Mouse (Mus musculus) kidney, adult 2 months (tissue): Measurements from ENCODE around the gene Vdr. TPM values are rescaled to one million over a fixed set of nuclear protein-coding genes. Genes with fewer than 3 reads are reported as not detected.
A peak's percentile ranks its signal among the peaks of the same experiment; 100 is the strongest.

Experiments
- DNase-seq: peaks from one replicate; pipeline ENCODE4 v3.0.0; 2021
- H3K27ac ChIP-seq: fragments of 200-500 bp; 2 replicates; pipeline ENCODE4 v1.5.1; 2012; ENCODE audit warnings: low read depth, low read length, control low read depth, inconsistent platforms; ENCODE audit not compliant: insufficient read depth
- H3K27me3 ChIP-seq: fragments of 200-500 bp; replicated peaks from 2 replicates; pipeline ENCODE4 v1.6.1; 2012; ENCODE audit warnings: mild to moderate bottlenecking, moderate library complexity, low read length, inconsistent platforms; ENCODE audit not compliant: control insufficient read depth, insufficient read depth
- H3K36me3 ChIP-seq: fragments of 200-500 bp; 2 replicates; pipeline ENCODE4 v1.6.1; 2012; ENCODE audit warnings: mild to moderate bottlenecking, moderate library complexity, low read length, inconsistent platforms; ENCODE audit not compliant: control insufficient read depth, insufficient read depth
- H3K4me1 ChIP-seq: fragments of 200-500 bp; 2 replicates; pipeline ENCODE4 v1.6.1; 2011; ENCODE audit warnings: low read length; ENCODE audit not compliant: control insufficient read depth, insufficient read depth
- H3K4me3 ChIP-seq: fragments of 200-500 bp; 2 replicates; pipeline ENCODE4 v1.5.1; 2011; ENCODE audit warnings: mild to moderate bottlenecking, low read depth, low read length, control low read depth; ENCODE audit not compliant: insufficient read depth
- CTCF ChIP-seq: fragments of 200-500 bp; conservative IDR thresholded peaks from 2 replicates; pipeline ENCODE4 v1.5.1; 2011; ENCODE audit warnings: low read depth, mild to moderate bottlenecking, control low read depth, low read length, moderate library complexity, mixed read lengths; ENCODE audit not compliant: insufficient read depth, insufficient read length
- POLR2A ChIP-seq: fragments of 200-500 bp; IDR thresholded peaks from one replicate; pipeline ENCODE4 v1.6.1; 2011; ENCODE audit warnings: low read depth, low read length, control low read depth
- WGBS: fragments of 180-500 bp; shearing (Covaris S2); methylation state at CpG from one replicate; pipeline ENCODE4 v1.1.7; 2018; 5-methylcytosine and 5-hydroxymethylcytosine counted together
- polyA plus RNA-seq: library from polyadenylated mRNA; depleted of rRNA; stranded (reverse); fragments of >200 nt; gene quantifications from 2 replicates; pipeline ENCODE4 v1.2.3, GENCODE M21; 2012

Vdr gene
- polyA plus RNA-seq, 1 experiment = 96.6 TPM

DNA sequence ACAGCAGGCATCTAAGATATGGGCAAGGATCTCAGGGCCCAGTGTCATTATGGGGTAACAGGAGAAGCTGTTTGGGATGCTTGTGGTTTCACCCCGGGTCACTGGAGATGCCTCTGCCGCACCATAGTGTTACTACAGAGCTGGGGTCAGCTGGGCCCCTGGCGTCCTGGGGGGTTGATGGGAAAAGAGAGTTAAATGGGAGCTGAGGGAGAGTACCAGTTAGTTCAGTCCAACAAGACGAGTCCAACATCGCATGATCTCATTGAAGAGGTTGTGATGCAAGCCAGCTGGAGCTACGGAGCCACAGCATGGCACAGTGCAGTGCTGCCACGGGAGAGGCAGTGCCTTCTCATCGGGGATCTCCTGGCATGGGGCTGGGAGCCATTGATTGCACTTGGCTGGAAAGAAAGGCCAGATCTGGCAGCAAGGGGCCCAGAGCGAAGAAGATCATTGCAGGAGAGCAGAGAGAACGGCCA is 22.9 kb downstream of the Vdr start:
- Histone ChIP-seq H3K36me3 (peaks cover 7% of the 10 kb centered on the region), H3K4me3 (no peak overlapping the region), H3K27me3 (no peaks in the 10 kb centered on the region), H3K27ac (no peak overlapping the region), H3K4me1 (peaks cover 26% of the 10 kb centered on the region)
- TF ChIP-seq CTCF (no peak), POLR2A (no peak)
- WGBS = 73% methylated on average over 10 of the region's 10 CpGs
- no peak for DNase-seq

DNA sequence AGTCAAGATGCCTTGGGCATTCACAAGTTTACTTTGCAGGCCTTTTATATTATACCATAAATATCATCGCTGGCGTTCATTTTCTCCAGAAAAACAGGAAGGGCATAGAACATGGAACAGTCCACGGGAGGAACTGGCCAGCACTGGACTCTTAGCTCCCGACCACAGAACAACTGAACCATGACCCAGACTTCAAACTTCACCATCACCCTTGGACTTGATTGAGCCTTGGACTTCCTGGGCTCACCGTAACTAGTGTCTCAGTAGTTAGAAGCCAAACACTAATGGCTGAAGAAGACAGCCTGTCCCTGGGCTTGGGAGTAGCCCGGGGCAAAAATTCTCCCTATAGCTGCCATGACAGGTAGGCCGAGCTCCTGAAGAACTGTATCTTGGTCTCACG is 29.0 kb downstream of the Vdr start:
- H3K4me1 ChIP-seq = peaks cover 14% of the 10 kb centered on the region; the same call in 1 of the 2 replicates
- DNase-seq = peak; percentile 93

DNA sequence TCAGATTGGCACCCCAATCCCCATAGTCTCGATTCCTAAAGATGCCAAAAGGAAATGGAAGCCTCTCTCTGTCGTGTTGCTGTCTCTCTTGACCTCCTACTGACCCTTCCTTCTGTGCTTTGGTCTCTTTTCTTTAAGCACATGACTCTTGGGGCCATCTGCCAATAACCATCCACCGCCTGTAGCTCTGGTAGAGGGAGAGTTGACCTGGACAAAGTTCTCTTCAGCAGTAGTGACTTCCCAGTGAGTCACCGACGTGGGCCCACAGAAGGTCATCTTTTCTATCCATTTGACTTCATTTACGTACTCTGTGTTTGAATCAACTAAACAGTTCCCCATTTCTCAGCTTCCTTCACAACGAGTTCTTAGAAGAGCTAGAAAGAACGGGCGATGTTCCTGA is 30.0 kb downstream of the Vdr start:
- Histone ChIP-seq H3K36me3 (peaks cover 7% of the 10 kb centered on the region), H3K27ac (peak overlapping the region; percentile 57), H3K4me3 (no peak overlapping the region), H3K27me3 (no peaks in the 10 kb centered on the region), H3K4me1 (peaks cover 14% of the 10 kb centered on the region; the same call in 1 of the 2 replicates)
- DNase-seq = peak; percentile 93
- no peak for TF ChIP-seq CTCF
- no peak for TF ChIP-seq POLR2A
- 50% methylated on average over 9 of the region's 9 CpGs for WGBS

More for the DNA sequence above, 29.0 kb downstream of the Vdr start:
- WGBS = 49% methylated on average over 8 of the region's 8 CpGs
- Histone ChIP-seq H3K27ac (peak overlapping the region; percentile 71), H3K27me3 (no peaks in the 10 kb centered on the region), H3K36me3 (peaks cover 7% of the 10 kb centered on the region), H3K4me3 (no peak overlapping the region)
- TF ChIP-seq CTCF (no peak), POLR2A (no peak)

DNA sequence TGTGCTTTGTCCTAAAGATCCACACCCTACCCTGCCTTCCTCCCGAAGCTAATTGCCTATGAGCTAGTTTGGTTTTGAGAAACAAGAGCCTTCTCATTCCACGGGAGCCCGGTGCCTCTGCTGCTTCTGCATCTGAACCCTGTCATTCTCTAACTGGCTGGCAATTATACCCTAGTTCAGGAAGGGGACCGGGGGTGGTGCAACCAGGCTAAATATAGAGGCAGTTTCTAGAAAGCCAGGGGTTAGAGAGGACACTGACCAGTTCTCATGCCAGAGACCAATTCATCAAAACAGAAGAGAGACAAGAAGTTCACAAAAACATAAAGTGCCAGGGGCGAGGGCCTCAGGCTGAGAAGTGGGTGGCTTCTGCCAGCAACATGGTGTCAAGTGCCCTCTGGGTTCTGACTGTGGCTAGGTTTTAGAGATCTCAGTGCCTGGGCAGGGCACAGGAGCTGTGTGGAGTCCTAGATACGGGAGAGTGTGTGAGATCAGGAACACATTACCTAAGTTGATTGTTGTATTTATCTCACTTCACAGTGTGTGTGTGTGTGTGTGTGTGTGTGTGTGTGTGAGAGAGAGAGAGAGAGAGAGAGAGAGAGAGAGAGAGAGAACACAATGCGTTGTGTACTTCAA is 31.6 kb downstream of the Vdr start:
- TF ChIP-seq CTCF (no peak), POLR2A (no peak)
- no peak overlapping the region for H3K27ac ChIP-seq
- no peak for DNase-seq
- H3K36me3 ChIP-seq = peaks cover 5% of the 10 kb centered on the region
- peaks cover 12% of the 10 kb centered on the region; the same call in 1 of the 2 replicates for H3K4me1 ChIP-seq
- H3K27me3 ChIP-seq = no peaks in the 10 kb centered on the region
- no peak overlapping the region for H3K4me3 ChIP-seq
- 32% methylated on average over 7 of the region's 7 CpGs for WGBS

DNA sequence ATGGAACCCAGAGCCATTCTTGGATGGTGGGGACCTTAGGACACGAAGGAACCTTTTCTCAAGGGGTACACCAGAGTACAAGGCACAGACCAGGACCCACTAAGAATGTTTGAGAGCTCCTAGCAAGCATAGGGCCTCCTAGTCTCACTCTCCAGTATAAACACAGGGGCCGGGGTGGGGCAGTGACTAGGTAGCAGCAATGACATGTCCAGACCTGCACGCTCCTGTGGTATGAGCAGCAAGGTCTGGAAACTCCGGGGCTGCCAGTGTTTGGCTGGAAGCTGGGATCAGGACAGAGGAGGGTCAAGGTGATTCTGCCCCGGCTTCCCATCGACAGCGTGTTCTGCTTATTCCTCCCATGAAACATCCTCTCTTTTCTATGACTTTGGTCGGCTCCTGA is 34.6 kb downstream of the Vdr start:
- WGBS = 88% methylated on average over 8 of the region's 8 CpGs
- Histone ChIP-seq H3K36me3 (no peaks in the 10 kb centered on the region; the same call in none of the 2 replicates), H3K4me3 (no peak overlapping the region), H3K4me1 (peaks cover 9% of the 10 kb centered on the region; the same call in 1 of the 2 replicates), H3K27me3 (no peaks in the 10 kb centered on the region), H3K27ac (no peak overlapping the region)
- DNase-seq = no peak
- TF ChIP-seq CTCF = no peak
- no peak for TF ChIP-seq POLR2A

DNA sequence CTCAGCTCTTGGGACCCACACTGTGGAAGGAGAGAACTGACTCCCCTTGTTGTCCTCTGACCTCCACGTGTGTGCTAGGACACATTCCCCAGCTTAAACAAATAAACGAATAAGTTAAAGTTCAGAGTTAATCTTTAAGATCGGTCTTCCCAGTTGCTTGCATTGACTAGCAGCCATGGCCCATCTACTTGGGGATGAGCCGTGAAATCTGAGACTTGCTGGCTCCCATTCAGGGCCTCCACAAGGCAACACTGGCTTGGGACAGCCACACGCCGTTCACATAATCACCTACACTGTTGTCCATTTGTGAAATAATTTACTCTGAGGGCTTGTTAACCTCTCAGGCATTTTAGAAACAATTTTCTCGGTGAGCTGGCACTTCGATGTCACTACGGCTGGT is 36.7 kb downstream of the Vdr start:
- WGBS = 40% methylated on average over 9 of the region's 9 CpGs
- H3K27me3 ChIP-seq = no peaks in the 10 kb centered on the region
- TF ChIP-seq CTCF (no peak), POLR2A (no peak)
- no peak overlapping the region for H3K27ac ChIP-seq
- H3K4me3 ChIP-seq = no peak overlapping the region
- H3K36me3 ChIP-seq = peaks cover under 1% of the 10 kb centered on the region
- DNase-seq = no peak
- H3K4me1 ChIP-seq = peaks cover 4% of the 10 kb centered on the region; the same call in 1 of the 2 replicates

DNA sequence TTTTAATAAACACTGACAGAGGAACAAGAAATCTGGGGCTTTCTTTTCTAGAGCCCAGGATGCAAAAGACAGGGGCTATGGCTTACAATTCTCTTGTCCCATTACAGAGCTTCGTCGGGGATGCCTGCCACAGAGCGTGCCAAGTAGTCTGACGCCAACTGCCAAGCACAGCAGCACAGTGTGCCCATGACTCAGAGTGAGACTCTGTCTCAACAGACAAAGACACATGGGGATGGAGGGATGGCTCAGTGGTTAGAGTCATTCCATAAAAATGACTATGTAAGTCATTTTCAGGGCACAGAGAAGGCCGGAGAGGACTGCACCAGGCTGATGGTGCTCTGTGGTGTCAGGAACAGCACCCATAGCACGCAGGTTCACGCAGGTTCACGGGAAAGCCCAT is 38.3 kb downstream of the Vdr start:
- H3K27me3 ChIP-seq = no peaks in the 10 kb centered on the region
- H3K36me3 ChIP-seq = peaks cover 7% of the 10 kb centered on the region
- H3K4me3 ChIP-seq = no peak overlapping the region
- no peak for DNase-seq
- TF ChIP-seq CTCF (no peak), POLR2A (no peak)
- no peaks in the 10 kb centered on the region for H3K4me1 ChIP-seq
- WGBS = 95% methylated on average over 8 of the region's 8 CpGs
- no peak overlapping the region for H3K27ac ChIP-seq
